Mouse (Mus musculus): ENCODE results near the gene Ppp1r37.
A peak's percentile ranks its signal among the peaks of the same experiment; 100 is the strongest.

Ppp1r37 gene

GRCm38 (mm10) chr7:19572926-19573775 lies 10.3 kb upstream of the Ppp1r37 start:
- DNase-seq (ENCODE audit: low spot score in 2 of 2): peak; percentile 66 to 81

DNA sequence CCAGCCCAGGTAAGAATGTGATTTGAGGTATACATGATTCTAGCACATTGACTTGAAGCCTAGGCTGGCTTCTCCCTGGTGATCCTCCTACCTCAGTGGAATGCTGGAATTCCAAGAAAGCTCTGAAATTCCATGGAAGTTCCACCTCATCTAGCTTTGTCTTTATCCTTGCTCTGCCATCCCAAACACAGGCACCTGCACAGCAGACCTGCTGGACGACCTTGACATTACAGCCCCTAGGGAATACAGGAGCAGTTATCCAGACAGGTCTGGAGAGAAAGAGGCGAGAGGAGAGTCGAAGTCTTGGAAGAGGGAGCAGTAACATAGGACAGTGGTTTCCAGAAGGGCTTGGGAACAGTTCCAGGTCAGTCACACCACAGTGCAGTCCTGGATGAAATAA lies 6.8 kb upstream of the Ppp1r37 start:
- DNase-seq (ENCODE audit: low spot score in 2 of 2): no peak

GRCm38 (mm10) chr7:19567426-19567825 lies 4.5 kb upstream of the Ppp1r37 start:
- DNase-seq (ENCODE audit: low spot score in 2 of 2): no peak

- DNase-seq (ENCODE audit: low spot score in 2 of 2): no peak
Measured at GRCm38 (mm10) chr7:19565803-19566202, 2.9 kb upstream of the Ppp1r37 start.

DNA sequence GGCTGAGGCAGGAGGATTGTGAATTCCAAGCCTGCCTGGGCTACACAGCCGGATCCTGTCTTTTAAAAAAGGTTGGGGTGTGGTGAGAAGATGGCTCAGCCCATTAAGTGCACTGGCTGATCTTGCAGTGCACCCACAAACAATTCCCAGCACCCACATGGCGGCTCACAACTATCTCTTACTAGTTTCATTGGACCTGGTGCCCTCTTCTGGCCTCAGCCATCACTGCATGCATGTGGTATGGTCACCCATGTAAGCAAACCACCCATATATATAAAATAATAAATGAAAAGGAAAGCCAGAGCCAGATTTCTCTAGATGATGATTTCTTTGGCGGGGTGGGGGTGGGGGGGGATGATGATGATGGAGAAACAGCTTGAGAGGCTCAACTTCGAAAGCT lies 1.6 kb upstream of the Ppp1r37 start:
- no peak for DNase-seq (ENCODE audit: low spot score in 2 of 2)

DNA sequence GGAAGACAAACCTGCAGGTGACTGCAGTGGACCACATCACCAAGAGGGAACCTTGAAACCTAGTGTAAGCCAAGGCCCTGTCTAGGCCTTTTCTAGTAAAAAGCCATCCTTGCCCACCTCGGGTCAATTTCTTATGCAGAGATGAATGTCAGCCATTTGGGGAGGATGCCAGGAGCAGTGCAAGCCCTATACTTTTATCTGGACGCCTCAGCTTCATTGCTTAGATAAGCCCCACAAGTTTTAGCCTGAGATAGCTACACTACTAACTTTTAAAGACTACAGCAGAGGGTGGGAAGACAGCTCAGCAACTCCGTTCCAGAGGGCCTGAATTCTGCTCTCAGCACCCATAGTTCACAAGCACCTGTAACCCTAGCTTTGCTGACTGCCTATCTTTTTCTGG lies 1.0 kb upstream of the Ppp1r37 start:
- no peak for DNase-seq (ENCODE audit: low spot score in 2 of 2)

DNA sequence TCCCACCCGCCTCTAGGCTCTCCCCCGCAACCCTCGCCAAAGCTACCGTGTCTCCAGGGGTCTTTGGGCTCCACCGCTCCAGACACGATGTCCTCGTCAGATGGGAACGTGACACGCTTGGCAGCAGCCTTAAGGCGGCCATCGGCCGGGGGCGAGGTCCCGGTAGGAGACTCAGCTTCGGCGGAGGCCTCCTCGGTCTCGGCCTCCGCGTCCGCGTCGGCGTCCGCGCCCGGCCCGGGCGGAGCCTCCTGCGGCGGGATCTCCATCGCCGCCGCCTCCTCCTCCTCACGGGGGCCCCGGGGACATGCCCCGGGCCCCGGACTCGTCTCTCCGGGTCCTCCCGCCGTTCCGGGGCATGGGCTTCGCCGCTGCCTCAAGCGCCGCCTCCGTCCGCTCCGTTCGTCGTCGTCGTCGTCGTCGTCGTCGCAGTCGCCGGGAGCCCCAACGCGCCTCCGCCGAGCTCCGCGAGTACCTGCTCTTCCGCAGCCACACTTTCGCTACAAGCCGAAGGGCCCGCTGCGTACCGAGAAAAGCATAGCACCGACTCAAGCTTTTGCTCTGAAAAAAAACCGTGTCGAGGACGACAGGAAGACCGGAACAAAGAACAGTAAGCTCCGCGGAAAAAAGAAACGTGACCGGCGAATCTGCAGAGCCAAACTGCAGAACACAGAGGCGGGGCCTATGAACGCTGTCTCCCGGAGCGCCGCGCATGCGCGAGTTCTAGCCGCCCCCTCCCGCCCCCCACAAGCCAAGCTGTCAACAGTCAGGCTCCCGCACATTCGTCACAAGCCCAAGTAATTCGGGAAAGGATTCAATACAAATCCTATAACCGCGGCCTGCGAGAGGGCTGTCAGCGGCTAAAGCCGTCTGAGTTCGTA lies 872 bp downstream of the Ppp1r37 start:
- peak; percentile 79 to 93 for DNase-seq (ENCODE audit: low spot score in 2 of 2)

DNA sequence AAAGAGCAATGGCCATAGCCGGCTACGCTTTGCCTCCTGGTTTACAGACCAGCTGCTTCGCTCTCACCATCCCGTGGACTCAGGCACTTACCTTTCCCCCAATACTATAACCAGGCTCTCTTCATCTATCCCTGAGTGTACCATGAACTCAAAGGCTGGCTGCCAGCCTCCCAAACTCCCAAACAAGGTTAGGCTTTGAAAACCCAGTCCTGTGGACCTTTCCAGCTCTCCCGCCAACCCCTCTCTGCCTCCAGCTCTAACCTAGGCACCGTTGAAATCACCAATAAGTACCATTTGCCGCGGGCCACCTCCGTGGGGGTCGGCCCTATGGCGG lies 1.5 kb downstream of the Ppp1r37 start:
- DNase-seq (ENCODE audit: low spot score in 2 of 2): no peak

DNA sequence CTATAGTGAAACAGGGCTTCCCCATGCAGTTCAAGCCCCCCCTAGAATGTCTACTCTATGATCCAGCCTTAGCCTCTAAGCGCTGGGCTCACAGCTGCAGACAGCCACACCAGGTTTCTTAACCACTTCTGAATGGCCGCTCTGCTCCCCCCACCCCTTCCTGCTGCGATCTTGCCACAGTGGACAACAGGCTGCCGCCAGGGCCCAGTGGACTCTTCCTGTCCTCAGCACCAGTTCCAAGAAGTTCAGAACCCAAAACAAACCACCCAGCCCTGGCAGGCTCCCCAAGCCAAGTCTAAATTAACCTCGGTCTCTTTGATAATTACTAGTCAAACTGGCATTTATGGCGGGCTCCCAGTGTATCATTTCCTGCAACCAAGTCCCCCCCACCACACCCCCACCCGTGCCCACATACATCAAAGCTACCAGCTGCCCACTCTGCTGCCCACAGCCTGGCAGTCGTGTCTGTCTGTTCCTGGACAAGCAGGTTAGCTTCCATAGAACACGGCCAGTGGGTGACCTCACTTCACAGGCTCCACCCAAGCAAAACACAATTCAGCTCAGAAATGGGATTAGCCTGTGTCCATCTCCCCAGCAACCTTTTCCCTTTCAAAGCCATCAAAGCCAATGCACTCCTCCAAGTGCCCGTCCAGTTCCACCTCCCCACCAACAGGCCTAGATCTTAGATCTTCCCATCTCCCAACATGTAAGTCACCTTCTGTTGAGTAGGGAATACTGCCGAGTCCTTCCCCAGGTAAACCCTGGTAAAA lies 2.2 kb downstream of the Ppp1r37 start:
- no peak for DNase-seq (ENCODE audit: low spot score in 2 of 2)

DNA sequence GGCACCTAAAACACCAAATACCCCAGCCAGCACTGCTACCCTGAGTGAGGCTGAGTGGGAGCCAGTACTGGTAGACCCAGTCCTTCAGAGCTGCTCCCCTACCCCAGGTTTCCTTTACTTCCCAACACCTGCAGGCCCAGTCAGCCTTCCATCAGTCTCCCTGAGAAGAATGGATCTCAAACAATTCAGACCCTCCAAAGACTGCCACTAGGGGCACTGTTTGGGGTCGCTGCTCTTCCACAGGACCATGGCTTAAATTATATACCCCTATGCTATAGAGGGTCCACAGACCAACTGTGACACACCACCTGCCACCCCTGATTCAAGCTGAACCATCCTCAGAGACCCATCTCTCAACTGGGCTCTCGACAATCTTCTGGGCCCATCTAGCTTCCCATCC lies 3.9 kb downstream of the Ppp1r37 start:
- peak in 1 of 2 experiments; percentile 29 for DNase-seq (ENCODE audit: low spot score in 2 of 2)

- no peak for DNase-seq (ENCODE audit: low spot score in 2 of 2)
Measured at GRCm38 (mm10) chr7:19557982-19558900, 4.6 kb downstream of the Ppp1r37 start.

DNA sequence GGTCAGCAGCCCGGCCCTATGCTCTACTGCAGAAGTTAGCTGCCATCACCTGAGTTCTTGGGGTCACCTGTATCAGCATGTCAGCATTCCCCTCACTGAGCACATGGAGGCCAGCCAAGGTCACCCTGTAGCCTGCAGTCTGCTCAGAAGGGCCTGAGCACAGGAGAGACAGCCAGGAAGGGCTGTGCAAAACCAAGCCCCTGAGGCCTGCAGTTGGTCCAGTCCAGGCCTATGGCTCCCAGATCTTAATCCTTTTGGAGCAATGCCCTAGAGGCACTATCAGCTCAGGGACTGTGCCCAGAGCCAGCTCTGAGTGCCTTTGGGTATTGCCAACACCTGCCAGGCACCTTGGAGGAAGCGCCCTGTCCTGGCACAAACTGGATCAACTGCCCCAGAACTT lies 5.8 kb downstream of the Ppp1r37 start:
- DNase-seq (ENCODE audit: low spot score in 2 of 2): no peak

DNA sequence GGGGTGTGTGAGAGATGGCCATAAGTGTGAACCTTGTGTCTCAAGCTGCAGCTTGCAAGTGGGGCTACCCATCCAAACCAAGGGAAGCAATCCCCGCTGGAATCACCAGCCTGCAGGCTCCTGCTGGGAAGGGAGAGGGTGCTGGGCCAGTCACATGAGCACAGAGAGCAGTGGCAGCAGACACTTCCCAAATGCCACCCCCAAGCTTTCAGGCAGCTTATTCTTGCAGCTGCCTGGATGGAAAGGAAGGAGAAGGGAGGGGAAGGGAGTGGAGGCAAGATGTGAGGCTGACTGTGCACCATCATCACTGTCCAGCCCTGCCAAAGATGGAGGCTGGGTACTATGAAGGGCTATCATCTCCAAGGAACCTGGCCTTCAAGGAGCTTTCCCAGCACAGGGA lies 8.7 kb downstream of the Ppp1r37 start:
- DNase-seq (ENCODE audit: low spot score in 2 of 2): no peak

DNA sequence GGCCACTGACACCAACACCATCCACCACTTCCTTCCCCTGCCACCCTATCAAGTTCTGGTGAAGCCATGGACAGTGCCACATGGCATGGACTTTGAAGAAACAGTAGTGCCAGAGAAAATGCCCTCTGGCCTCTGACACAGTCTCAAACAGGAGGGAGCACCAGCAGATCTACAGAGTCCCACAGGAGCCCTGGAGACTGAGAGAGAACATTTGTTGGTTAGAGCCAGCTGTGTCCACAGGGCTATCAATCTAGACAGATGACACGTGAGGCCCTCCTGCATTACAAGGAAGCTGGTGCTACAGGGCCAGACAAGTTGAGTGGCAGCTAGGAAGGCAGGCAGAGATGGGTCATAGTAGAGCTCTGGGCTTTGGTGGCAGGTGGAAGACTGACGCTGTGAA lies 10.4 kb downstream of the Ppp1r37 start:
- DNase-seq (ENCODE audit: low spot score in 2 of 2): no peak

DNA sequence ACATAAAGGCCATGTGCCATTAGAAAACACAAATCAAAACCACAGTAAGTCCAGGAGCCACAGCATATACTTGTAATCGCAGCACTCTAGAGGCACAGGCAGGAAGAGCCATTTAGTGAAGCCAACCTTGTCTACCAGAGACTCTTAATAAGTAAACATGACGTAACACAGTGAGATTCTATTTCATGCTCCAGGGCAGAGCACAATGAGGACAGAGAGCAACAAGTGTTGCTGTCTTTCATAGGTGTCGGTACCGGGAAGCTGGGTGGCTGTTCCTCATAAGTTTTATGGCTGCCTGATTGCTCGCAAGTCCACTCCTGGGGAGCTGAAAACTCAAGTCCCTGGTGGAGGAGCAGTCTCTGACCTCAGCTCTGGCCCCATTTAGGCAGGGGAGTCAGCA lies 11.2 kb downstream of the Ppp1r37 start:
- DNase-seq (ENCODE audit: low spot score in 2 of 2): no peak

DNA sequence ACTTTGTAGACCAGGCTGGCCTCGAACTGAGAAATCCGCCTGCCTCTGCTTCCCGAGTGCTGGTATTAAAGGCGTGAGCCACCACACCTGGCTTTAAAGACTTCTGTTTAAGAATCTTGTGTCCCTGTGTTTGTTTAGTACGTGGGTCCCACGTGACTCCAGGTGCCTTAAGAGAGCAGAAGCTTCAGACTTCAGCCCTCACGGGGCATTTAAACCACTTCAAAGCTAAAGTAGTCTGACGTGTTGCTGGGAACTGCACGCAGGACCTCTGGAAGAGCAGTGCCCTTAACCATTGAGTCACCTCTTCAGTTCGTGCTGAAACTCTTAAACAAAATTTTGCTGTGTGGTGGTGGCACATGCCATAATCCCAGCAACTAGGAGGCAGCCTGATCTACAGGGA lies 13.5 kb downstream of the Ppp1r37 start:
- DNase-seq (ENCODE audit: low spot score in 2 of 2): no peak

GRCm38 (mm10) chr7:19547344-19547969 lies 15.4 kb downstream of the Ppp1r37 start:
- no peak for DNase-seq (ENCODE audit: low spot score in 2 of 2)

DNA sequence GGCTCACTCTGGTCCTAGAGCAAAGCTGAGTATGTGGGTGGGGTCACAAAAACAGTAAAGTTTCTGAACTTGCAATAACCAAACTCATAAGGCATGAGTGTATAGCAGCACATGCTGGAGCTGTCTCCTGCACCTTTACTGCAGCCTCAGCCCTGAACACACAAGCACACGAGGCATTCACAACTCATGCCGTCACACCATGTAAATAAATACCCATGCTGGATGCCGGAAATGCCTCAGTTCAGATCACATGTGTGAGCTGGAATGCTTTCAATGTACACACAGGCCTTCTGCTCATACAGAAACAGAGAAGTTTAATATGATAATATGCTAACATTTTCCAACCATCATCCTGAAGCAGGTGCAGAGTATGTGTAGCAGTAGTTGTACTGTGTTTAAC lies 16.9 kb downstream of the Ppp1r37 start:
- no peak for DNase-seq (ENCODE audit: low spot score in 2 of 2)

DNA sequence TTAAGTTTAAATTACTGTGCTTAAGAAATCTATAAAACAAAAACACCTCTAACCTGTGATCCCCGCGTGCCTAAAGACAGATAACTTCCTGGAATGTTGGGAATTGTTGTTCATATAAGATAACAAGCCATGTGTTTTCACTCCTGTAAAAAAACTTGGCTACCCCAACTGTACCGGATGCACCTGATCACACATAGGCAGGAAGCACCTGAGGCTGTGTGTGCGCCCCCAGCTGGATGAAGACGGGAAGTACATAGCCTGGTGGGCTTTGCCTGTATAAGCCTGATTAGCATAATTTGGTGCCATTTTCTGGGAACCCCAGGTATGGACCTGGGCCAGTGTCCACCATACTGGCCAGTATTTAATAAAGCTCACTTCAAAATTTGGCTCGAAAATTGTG lies 19.3 kb downstream of the Ppp1r37 start:
- DNase-seq (ENCODE audit: low spot score in 2 of 2): peak; percentile 57 to 65

DNA sequence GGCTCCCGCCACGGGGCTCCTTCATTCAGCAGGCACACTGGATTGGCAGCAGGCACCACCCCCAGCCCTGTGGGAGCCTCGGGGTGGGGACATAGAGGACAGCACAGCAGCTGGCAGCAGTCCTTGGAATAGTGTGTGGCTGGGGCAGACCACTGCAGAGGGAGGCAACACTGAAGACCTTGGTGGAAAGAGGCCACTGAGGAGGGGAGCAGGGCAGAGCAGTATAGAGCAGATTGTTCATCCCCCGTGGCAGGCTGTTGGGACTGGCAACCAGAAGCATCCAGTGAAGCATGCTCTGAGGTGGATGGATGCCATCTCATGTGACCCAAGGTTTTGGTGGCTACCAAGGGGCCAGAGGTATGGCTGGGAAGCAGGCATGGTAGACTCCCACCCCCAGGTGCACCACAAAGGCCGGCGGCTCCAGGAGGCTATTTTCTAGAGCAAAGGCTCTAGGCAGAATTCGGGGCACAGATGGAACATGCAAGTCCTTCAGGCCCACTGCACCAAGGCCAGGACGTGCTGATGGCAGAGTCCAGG lies 20.7 kb downstream of the Ppp1r37 start:
- DNase-seq (ENCODE audit: low spot score in 2 of 2): no peak
